Mouse (Mus musculus) urinary bladder, postnatal 36 days (tissue): ENCODE results near the gene Frmd4a.
A peak's percentile ranks its signal among the peaks of the same experiment; 100 is the strongest.
"Not testable (repeated sequence)": the region's sequence is repeated elsewhere in the genome, so short reads cannot be mapped to it uniquely, and the experiment has no call there.

ENCODE experiments used
- DNase-seq, 2 experiments: peaks; one replicate each; pipeline ENCODE4 v3.0.0; 2022; ENCODE audit warnings: low spot score in 2 of 2, mixed read lengths in 1 of 2

Frmd4a gene

GRCm38 (mm10) chr2:4616995-4617394 is 599.5 kb downstream of the Frmd4a start:
- DNase-seq: no peak

GRCm38 (mm10) chr2:4619126-4619525 is 601.6 kb downstream of the Frmd4a start:
- not testable (repeated sequence) for DNase-seq

GRCm38 (mm10) chr2:4619893-4620593 is 602.5 kb downstream of the Frmd4a start:
- DNase-seq: no peak

- DNase-seq: peak in 1 of 2 experiments; percentile 26
Observed at GRCm38 (mm10) chr2:4620640-4621401, 603.3 kb downstream of the Frmd4a start.

GRCm38 (mm10) chr2:4621471-4621985 is 604.0 kb downstream of the Frmd4a start:
- no peak for DNase-seq

- DNase-seq: no peak
Observed at GRCm38 (mm10) chr2:4626911-4627310, 609.4 kb downstream of the Frmd4a start.

- no peak for DNase-seq
Observed at GRCm38 (mm10) chr2:4628920-4629319, 611.4 kb downstream of the Frmd4a start.

GRCm38 (mm10) chr2:4629470-4629869 is 612.0 kb downstream of the Frmd4a start:
- DNase-seq: no peak

GRCm38 (mm10) chr2:4630197-4630835 is 612.8 kb downstream of the Frmd4a start:
- no peak for DNase-seq

GRCm38 (mm10) chr2:4635804-4636203 is 618.3 kb downstream of the Frmd4a start:
- no peak for DNase-seq

- DNase-seq: no peak
Observed at GRCm38 (mm10) chr2:4636656-4637055, 619.1 kb downstream of the Frmd4a start.

- no peak for DNase-seq
Observed at GRCm38 (mm10) chr2:4638189-4638588, 620.7 kb downstream of the Frmd4a start.

- no peak for DNase-seq
Observed at GRCm38 (mm10) chr2:4645066-4645465, 627.5 kb downstream of the Frmd4a start.

- no peak for DNase-seq
Observed at GRCm38 (mm10) chr2:4648094-4648493, 630.6 kb downstream of the Frmd4a start.

GRCm38 (mm10) chr2:4649646-4650045 is 632.1 kb downstream of the Frmd4a start:
- no peak for DNase-seq

- peak; percentile 78 to 86 for DNase-seq
Observed at GRCm38 (mm10) chr2:4651500-4652285, 634.2 kb downstream of the Frmd4a start, which contains the start of gene Prpf18. Prpf18 (minus strand) TSS chr2:4652113.

GRCm38 (mm10) chr2:4660677-4661076 is 643.2 kb downstream of the Frmd4a start:
- DNase-seq: no peak
